Mouse (Mus musculus) ES-E14 (cell line): ENCODE results near the gene BC030499. TPM values are rescaled to one million over a fixed set of nuclear protein-coding genes. Genes with fewer than 3 reads are reported as not detected.

ENCODE experiments used
- DNase-seq: peaks from one replicate; pipeline ENCODE4 v3.0.0-alpha.2; 2013; ENCODE audit warnings: low read depth, low spot score
- H3K27ac ChIP-seq: 2 replicates; pipeline ENCODE4 v1.5.1; 2012; ENCODE audit warnings: low read depth, mild to moderate bottlenecking, low read length, moderate library complexity, mixed read lengths; ENCODE audit not compliant: poor library complexity, insufficient read depth, severe bottlenecking
- H3K36me3 ChIP-seq: 2 replicates; pipeline ENCODE4 v1.6.1; 2012; ENCODE audit warnings: mild to moderate bottlenecking, low read length, moderate library complexity, mixed read lengths; ENCODE audit not compliant: control insufficient read depth, poor library complexity, insufficient read depth, severe bottlenecking
- H3K4me1 ChIP-seq, 2 experiments: fragments of 150-350 bp in 1 of 2; sonication (generic) in 1 of 2; 2 replicates each; pipeline ENCODE4 v1.6.1; 2012; ENCODE audit warnings: low read length in 2 of 2, mild to moderate bottlenecking in 1 of 2, mixed read lengths in 1 of 2; ENCODE audit not compliant: control insufficient read depth in 2 of 2, insufficient read depth in 2 of 2, poor library complexity in 1 of 2
- H3K4me3 ChIP-seq, 2 experiments: fragments of 150-350 bp in 1 of 2; sonication (generic) in 1 of 2; 2 replicates each; pipeline ENCODE4 v1.5.1; 2012; ENCODE audit warnings: low read length in 2 of 2, low read depth in 1 of 2, mild to moderate bottlenecking in 1 of 2, mixed read lengths in 1 of 2; ENCODE audit not compliant: insufficient read depth in 1 of 2, poor library complexity in 1 of 2, severe bottlenecking in 1 of 2
- H3K9ac ChIP-seq: 2 replicates; pipeline ENCODE4 v1.6.1; 2012; ENCODE audit warnings: low read depth, mild to moderate bottlenecking, low read length, mixed read lengths; ENCODE audit not compliant: poor library complexity, insufficient read depth, severe bottlenecking
- H3K9me3 ChIP-seq: fragments of 150-350 bp; sonication (generic); 2 replicates; pipeline ENCODE4 v1.6.1; 2012; ENCODE audit warnings: low read depth, mild to moderate bottlenecking, low read length; ENCODE audit not compliant: control insufficient read depth, insufficient read depth
- CHD2 ChIP-seq: IDR thresholded peaks from 2 replicates; pipeline ENCODE4 v1.6.1; 2014; ENCODE audit warnings: mild to moderate bottlenecking, low read depth, low read length, inconsistent platforms
- HCFC1 ChIP-seq: IDR thresholded peaks from 2 replicates; pipeline ENCODE4 v1.6.1; 2012; ENCODE audit warnings: low read length, inconsistent platforms, borderline replicate concordance; ENCODE audit not compliant: insufficient read depth
- MAFK ChIP-seq: IDR thresholded peaks from 2 replicates; pipeline ENCODE4 v1.6.1; 2014; ENCODE audit warnings: mild to moderate bottlenecking, low read depth, low read length, inconsistent platforms; ENCODE audit not compliant: insufficient read depth
- ZC3H11A ChIP-seq: IDR thresholded peaks from 2 replicates; pipeline ENCODE4 v1.6.1; 2012; ENCODE audit warnings: low read depth, mild to moderate bottlenecking, inconsistent platforms, low read length, borderline replicate concordance
- ZNF384 ChIP-seq: IDR thresholded peaks from 2 replicates; pipeline ENCODE4 v1.6.1; 2012; ENCODE audit warnings: low read depth, low read length, inconsistent platforms
- in situ Hi-C, 2 experiments: fragments of 600-800 bp; cut with MboI; formaldehyde crosslinking; loops; one replicate each; pipeline ENCODE4 v1.15.1; 2025; ENCODE audit warnings: low sequenced_read_pairs in 2 of 2, inconsistent platforms in 1 of 2; ENCODE audit not compliant: unreplicated experiment in 2 of 2
- total RNA-seq: library from RNA; depleted of rRNA; stranded (reverse); fragments of 300-350 nt; gene quantifications from 2 replicates; pipeline ENCODE4 v1.2.3, GENCODE M21; 2012

BC030499 gene
- total RNA-seq, 1 experiment = 2.0 TPM

DNA sequence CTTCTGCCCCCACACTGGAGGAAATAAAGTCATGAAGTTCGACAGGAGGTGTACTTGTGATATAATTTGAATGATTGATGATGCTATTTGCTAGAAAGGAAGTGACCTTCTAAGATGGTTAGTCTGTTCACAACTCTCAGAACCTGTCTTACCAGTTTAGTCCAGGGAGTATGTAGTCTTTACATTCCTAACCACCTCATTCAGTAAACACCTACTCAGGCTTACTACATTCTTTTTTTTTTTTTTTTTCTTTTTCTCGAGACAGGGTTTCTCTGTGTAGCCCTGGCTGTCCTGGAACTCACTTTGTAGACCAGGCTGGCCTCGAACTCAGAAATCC is 43.7 kb upstream of the BC030499 start:
- H3K27ac ChIP-seq = peak overlapping the region; percentile 97
- no peak for DNase-seq
- H3K4me1 ChIP-seq = peaks cover 10 to 17% of the 10 kb centered on the region in 2 experiments; a peak in 3 of 4 replicates
- TF ChIP-seq CHD2 = no peak
- no peak for TF ChIP-seq ZNF384
- no peak for TF ChIP-seq ZC3H11A
- no peak for TF ChIP-seq HCFC1
- in situ Hi-C loops = no loop called here
- H3K9ac ChIP-seq = peak overlapping the region; percentile 74
- peaks cover 6% of the 10 kb centered on the region; the same call in 1 of the 2 replicates for H3K36me3 ChIP-seq
- H3K9me3 ChIP-seq = no peaks in the 10 kb centered on the region
- H3K4me3 ChIP-seq = peak overlapping the region; percentile 54 to 99

DNA sequence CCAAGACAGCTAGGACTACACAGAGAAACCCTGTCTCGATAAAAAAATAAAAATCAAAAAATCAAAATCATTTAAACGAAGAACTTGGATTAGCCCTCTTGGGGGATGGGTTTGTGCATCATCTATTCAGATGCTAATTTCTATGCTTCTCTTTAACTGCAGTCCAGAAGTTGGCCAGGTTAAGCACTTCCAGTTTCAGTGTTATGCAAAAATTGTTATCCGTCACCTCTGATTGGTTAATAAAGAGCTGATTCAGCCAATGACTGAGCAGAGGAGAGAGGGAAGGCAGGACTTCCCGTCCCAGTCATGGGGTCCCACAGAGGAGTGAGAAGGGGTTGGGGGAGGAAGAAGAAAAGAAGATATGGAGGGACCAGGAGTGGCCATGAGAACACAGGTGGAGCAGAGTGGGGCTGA is 42.9 kb upstream of the BC030499 start:
- Histone ChIP-seq H3K4me3 (peak overlapping the region; percentile 65 to 99), H3K27ac (peak overlapping the region; percentile 97), H3K9me3 (no peaks in the 10 kb centered on the region), H3K9ac (peak overlapping the region; percentile 74), H3K4me1 (peaks cover 9 to 17% of the 10 kb centered on the region in 2 experiments; a peak in 3 of 4 replicates), H3K36me3 (peaks cover 11% of the 10 kb centered on the region; the same call in 1 of the 2 replicates)
- peak; percentile 74 for DNase-seq
- TF ChIP-seq MAFK = peak; percentile 46; the same call in 1 of the 2 replicates
- TF ChIP-seq ZC3H11A = no peak
- TF ChIP-seq ZNF384 = no peak
- TF ChIP-seq CHD2 = peak; percentile 89
- no peak for TF ChIP-seq HCFC1
- in situ Hi-C loops = no loop called here

DNA sequence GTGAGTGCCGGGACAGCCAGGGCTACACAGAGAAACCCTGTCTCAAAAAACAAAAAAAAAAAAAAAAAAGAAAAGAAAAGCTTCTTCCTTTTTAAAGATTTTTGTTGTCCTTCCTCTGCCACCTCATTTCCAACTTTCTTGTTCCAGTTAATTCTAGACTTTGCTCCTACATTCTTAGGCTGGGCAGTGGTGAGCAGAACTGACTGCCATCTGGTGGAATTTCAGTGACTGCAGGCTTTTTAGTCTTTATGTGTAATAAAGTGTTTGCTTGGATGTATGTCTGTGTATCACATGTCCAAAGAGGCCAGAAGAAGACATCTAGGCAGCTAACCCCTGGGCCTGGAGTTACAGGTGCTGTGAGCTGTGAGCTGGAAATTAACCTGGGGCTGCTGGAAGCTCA is 34.0 kb upstream of the BC030499 start:
- no peak for TF ChIP-seq MAFK
- TF ChIP-seq ZNF384 = no peak
- no peak for TF ChIP-seq ZC3H11A
- TF ChIP-seq HCFC1 = no peak
- TF ChIP-seq CHD2 = no peak
- no peaks in the 10 kb centered on the region for H3K9me3 ChIP-seq
- no peak overlapping the region for H3K9ac ChIP-seq
- no peak overlapping the region for H3K27ac ChIP-seq
- DNase-seq = no peak
- in situ Hi-C loops = no loop called here
- peaks cover 16% of the 10 kb centered on the region for H3K36me3 ChIP-seq
- no peaks in the 10 kb centered on the region for H3K4me1 ChIP-seq
- no peak overlapping the region for H3K4me3 ChIP-seq

DNA sequence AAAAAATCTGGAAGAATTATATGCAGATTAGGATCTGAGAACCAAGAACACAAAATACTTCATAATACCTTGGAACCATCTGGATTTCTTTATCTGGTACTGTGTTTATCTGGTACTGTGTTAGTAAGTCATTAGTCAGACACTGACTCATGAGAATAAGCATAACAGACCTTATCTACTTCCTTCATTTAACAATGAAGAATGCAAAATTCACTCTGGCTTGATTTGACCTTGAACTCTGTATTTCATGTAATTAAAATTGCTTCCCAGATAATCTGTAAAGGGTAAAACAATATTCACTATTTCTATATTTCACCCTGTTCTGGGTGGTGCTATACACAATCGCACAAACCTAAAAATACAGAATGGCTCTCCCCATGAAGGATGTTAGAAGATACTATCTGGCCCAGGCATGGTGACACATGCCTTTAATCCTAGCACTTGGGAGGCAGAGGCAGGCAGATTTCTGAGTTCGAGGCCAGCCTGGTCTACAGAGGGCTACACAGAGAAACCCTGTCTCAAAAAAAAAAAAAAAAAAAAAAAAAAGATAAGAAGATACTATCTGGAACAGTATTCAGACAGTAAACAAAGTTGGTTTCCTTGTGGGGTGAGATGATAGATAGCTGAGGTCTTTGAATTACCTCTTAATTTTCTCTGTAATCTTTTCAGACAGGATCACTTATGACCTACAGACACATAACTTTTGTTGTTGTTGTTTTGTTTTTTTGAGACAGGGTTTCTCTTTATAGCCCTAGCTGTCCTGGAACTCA is 30.0 kb upstream of the BC030499 start:
- Histone ChIP-seq H3K9me3 (no peaks in the 10 kb centered on the region), H3K27ac (no peak overlapping the region), H3K36me3 (peaks cover 19% of the 10 kb centered on the region), H3K4me3 (0 out of 4 replicates have a peak overlapping the region, but pooled peaks of 1 of the 2 experiments have one; percentile 3), H3K4me1 (no peaks in the 10 kb centered on the region), H3K9ac (peak overlapping the region; percentile 50; the same call in 1 of the 2 replicates)
- DNase-seq = no peak
- in situ Hi-C loops = no loop called here
- TF ChIP-seq ZNF384 (0 out of 2 replicates have a peak, but pooled peaks have one; percentile 15), CHD2 (no peak)
